Mouse (Mus musculus) left cerebral cortex, adult 9 months (tissue): ENCODE results near the gene Slc29a3.
A peak's percentile ranks its signal among the peaks of the same experiment; 100 is the strongest.

Experiments
- DNase-seq, 2 experiments: peaks; one replicate each; pipeline ENCODE4 v3.0.0; 2022; ENCODE audit warnings: low spot score in 2 of 2

Gene Slc29a3

DNA sequence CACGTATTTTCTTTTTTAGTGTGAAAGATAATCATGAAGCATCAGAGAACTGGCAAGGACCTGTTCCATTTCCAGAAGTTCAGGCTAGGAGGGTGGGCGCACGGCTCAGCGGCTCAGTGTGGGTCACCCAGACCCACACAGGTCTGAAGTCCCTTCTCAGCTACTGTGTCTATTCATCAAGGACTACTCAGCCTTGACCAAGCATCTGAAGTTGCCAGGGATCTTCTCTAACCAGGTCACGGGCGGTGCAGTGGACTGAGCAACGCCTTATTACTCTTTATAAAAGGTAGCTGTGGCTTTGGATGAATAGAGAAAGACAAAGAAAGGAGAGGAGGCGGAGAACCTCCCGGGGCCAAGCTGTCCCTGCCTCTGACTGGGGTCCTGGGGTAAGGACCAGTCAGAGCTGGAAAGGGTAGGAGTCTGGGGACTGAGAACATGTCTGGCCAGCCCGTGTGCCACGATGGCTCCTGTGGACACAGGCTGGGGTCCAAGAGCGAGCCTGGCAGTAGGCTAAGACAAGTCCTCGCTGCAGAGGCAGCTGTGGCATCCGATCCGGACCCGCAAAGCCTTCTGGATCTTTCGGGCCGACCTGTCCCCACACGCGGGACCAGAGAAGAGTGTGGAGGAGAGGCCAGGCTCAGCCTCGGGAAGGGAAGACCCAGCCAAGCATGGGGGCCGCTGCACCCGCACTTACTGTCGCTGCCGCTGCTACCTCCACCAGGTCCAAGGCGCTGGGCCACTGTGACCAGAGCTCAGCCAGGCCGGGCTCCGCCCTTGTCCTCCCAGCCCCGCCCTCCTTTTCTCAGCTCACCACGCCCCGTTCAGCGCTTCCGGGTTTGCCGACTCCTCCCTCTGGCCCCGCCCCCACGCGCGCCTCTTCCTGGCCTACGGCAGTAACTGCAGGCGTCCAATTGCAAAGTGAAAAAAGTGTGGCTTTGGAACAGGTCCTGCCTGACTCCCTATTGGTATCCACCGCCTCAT, at the start of gene Slc29a3:
Gene Slc29a3 (minus strand): TSS at position 755 of the 981 bp plus-strand sequence.
- DNase-seq = peak; percentile 79 to 95

DNA sequence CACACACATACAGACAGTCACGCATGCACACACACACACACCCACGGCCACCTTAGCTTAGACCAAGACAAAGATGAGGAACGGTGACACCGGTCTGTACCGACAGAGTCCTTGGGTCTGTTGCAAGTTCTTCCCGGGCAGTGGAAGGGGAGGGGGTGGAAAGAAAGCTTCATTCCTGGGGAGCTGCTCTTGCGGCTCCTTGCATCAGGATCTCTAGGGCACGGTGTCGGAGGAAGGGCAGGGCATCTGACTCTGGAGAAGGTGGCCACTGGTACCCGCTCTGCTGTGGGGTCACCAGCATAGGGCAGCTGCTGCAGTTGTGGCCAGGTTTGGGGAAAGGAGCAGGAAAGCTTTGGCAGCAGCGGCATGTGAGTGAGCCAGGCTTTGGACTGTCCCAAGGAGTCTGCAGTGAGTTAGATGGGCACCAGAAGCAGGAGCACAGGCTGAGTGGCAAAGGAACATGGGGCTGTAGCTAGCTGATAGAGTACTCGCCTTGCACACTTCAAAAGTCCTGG, 49.4 kb upstream of the Slc29a3 start:
- no peak for DNase-seq

DNA sequence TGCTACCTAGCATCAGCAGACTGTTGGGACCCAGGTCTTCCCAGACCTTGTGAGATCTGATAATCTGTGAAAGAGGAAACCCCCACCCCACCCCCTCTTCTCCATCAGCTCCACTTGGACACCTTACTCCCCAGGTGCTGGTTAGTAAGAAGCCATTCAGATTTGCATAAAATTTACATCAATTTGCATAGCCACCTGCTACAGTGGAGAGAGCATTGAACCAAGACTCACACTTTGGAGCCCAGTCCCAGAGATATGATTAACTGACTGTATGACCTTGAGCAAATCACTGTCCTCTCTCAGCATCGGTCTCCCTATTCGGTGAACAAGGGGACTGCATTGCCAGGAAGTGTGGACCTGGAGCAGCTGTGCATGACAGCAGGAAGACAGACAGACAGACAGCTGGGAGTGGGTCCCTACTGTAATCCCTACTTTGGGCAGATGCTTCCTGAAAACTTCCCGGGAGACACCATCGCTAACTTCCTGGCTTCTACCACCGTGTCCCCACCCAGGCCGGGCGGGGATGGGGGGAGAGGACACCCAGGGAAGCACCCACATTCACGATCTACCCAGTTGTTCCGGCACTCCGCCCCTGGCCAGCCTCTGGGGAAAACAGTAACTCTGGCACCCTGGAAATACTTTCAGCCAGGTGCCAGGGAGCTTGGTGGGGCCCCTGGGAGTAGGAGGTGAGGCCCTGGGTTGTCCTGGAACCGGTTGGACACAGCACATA, 48.7 kb upstream of the Slc29a3 start:
- DNase-seq = no peak

DNA sequence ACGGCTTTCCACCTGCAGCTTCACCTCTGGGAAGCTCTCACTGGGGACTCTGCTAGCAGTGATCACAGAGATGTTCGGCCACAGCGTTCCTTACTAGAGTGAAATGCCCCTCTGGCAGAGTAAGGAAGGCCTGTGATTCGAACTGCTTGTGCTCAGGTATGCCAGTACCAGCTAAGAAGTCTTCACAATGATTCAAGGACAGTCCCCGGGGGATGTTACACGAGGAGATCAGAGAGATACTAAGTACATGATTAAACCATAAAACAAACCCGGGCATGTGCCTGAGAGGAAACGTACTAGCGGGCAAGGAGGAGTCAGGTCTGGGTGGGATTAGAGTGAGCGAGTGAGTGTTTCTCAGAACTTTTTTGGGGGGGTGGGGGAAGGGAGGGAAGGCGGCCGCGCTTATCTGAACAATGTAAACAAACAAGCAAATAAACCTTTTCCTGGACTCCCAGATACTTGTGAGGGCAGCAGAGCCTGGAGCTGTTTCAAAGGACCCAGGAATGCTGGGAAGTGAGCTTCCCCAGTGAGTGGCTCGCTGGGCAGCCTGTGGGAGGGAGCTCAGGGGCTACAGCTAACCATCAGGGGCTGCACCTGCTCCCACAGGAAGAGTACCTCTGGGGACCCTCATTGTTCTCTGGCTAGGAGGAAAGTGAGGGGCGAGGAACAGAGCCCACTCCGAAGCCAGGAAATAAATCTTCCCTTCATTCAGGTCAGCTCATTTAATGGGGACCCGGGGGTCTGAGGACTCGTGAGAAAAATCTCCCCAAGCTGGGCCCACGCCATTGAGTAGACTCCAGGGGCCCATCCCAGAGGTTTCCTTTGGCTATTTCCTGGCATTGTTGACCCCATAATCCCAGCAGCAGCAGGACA, 47.9 kb upstream of the Slc29a3 start:
- DNase-seq = no peak

DNA sequence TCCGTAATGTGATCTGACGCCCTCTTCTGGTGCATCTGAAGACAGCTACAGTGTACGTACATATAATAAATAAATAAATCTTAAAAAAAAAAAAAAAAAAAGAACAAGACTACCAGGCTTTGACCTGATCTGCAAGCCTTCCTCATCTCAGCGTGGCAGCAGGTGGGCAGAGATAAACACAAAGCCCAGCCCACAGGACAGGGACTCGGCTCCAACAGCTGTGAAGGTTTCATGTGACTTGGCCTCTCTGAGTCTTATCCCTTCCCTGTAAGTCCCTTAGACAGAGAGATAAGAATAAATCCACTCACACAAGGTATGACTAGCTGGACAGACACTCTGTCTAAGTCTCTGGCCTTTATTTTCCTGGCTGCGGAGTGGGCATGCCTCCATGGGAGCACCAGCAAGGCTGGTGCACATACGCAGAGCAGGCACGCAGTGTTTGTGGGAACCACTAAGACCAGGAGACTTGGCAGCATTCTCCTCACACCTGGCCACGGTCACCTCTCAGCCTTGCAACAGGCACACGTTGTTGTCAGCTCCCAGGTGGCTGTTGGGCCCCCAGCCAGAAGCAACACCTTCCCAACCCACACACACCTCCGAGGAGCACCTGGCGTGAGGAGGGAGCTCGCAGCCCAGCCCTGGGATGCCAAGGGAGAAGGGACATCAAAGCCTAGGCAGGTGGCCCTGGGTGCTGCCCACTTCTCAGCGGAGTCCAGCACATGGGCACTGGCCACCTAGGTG, 45.3 kb upstream of the Slc29a3 start:
- DNase-seq = no peak

DNA sequence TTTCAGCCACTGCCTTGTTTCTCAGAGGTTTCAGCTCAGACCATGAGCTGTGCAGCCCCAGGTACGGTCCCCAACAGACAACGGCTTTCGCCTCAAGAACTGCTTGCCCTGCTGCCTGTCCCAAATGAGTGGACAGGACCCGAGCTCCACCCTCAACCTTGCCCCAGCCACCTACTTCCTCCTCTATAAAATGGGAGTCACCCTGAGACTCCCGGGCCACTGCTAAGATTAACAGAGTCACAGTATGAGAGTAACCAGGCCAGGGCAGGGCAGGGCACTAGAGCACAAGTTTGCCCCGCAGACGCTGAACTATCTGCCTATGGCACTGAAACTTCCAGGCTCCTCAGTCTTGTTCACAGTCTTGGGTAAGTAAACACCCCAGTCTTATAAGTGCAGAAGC, 43.9 kb upstream of the Slc29a3 start:
- no peak for DNase-seq

DNA sequence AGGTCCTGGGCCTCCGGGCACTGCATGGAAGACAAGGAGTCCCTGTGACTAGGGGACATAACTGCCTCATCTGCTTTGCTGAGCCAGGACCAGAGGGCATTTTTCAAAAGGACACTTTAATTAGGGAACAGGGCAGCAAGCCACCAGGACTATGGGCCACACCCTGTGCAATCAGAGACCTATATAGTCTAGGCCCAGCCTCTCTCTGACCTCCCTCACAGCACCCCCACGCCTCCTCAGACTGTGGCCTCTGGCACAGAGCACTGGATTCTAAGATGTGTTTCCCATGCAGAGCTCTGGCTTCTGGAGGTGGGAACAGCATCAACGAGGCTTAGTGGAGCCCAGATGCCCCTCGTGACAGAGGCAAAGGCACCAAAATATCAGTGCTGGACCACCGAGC, 43.4 kb upstream of the Slc29a3 start:
- DNase-seq = no peak

DNA sequence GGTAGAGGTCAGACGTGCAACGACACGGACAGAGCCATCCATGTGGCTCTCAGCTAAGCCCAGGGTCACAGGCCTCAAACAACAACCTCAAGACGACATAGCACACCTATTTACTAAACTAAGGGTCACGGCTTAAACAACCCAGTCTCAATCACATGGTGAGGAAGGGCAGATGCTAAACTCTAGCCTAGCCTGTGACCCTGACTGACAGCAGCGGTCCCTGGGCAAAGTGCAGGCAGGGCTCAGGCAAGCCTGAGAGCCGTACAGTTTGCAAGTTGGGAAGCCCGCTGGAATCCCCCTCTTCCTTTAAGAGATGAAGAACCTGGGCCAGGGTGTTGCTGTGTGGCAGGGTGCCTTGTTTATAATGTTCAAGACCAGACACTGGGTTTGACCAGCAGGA, 42.2 kb upstream of the Slc29a3 start:
- DNase-seq = no peak

DNA sequence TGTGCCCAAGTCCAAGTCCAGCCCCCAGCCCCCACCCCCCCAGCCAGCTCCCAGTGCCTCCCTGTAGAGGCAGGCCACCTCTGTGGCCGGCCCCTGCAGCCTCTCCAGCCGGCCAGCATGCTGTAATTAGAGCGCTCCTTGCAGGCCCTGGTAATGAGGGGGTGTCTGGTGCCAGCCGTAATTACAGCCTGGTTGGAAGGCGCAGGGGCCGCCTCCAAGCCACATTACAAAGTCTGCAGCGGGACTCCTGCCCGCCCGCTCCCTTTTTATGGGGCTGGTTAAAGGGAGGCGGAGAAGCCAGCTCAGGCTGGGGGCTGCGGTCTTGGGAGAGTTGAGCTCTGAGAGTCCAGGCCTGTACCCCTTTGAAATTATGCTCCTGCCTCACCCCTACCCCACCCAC, 41.8 kb upstream of the Slc29a3 start:
- peak in 1 of 2 experiments; percentile 21 for DNase-seq

DNA sequence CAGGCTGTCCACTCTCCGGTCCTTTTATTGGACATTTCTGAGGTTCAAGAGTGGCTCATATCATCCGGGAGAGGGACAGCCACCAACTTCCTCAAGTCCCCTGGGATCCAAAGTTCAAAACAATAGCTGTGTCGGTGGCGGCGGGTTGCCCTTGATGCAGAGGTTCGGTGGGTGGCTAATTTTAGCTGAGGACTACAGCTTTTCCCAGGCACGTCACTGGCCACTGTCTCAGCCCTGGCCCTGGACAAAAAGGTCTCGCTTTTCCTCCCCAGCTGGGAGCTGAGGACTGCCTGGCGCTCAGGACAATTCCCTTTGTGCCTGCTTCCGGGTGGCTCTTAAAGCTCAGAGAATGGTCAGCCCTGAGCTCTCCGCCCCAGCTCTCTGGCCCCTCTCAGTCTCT, 40.2 kb upstream of the Slc29a3 start:
- no peak for DNase-seq

DNA sequence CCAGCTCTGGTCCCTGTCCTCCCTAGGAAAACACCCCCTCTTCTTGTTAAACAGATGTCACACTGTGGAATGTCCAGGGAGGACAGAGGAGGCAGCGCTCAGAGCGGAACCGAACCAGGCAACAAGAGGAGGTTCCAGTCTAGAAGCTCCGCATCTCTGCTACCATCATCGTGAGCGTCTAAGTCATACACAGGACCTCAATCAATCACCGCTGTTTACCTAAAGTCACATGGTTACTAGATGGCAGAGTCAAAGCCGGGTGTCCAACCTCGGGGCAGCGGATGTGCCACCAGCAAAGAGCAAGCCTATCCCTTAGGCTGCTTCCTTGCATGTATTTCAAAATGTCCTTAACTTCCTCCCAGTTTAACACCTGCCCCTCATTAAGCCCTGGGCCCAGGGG, 39.8 kb upstream of the Slc29a3 start:
- no peak for DNase-seq

DNA sequence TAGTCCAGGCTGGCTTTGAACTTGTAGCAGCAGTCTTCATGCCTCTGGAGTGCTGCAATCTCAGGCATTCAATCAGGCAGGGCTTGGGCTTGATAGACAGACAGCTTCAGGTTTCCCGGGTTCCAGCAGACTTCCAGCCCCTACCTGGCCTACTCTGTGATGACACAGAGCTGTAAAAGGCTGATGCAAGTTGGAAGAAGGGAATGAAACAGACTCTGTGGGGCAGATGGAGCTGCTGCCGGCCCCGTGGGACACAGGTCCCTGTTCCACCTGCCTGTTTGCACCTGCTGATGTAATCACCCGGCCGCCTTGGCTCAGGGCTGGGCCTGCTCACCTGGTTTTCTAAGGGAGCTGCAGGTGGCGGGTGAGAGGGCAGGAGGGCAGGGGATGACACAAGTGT, 38.3 kb upstream of the Slc29a3 start:
- no peak for DNase-seq

DNA sequence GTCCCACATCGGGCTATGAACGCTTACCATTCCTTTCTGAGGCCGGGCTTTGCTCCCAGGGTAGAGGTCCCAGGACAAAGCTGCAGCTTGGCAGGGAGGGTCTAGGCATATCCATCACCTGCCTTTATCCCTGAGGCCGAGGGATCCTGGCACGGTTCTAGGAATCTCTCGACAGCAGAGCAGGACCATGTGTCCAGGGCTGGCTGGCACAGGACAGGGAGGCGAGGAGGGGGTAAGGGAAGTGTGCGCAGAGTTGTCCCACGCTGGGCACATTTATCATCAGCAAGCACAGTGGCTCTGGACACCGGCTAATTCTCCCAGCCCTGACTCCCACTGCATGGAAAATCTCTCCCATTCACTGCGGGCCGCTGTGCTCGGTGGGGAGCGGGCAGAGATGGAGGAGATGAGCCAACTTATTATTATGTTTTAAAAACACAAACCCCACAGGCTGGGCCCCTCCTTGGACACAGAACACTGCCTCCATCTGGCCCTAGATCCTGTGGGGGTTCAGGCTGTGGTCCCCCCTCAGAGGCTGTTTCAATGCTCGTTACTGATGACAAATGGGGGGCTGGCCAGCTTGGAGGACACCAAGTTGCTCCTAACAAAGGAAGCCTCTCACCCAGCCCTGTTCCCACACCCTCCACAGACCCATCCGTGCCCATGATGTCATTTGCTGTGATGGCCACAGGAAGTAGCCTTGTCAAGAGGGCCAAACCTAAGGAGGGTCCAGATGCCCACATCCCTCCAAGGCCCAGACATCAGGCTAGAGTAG, 34.9 kb upstream of the Slc29a3 start:
- peak in 1 of 2 experiments; percentile 12 for DNase-seq

DNA sequence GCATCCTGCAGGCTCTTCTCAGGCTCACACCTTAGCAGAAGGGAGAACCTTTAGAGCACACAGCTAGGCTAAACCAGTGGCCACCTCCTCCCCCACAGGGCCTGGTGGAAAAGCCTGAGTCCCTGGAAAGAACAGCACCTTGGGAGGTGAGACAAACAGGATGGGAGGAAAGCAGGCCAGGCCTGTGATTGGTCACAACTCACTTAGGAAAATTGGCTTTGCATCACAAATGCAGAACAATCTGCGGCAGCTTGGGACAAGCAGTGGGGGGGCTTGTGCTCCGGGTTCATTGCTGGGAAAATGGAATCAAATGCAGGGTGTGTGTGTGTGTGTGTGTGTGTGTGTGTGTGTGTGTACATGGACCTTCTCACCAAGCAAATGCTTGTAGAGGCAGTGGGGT, 31.0 kb upstream of the Slc29a3 start:
- no peak for DNase-seq

DNA sequence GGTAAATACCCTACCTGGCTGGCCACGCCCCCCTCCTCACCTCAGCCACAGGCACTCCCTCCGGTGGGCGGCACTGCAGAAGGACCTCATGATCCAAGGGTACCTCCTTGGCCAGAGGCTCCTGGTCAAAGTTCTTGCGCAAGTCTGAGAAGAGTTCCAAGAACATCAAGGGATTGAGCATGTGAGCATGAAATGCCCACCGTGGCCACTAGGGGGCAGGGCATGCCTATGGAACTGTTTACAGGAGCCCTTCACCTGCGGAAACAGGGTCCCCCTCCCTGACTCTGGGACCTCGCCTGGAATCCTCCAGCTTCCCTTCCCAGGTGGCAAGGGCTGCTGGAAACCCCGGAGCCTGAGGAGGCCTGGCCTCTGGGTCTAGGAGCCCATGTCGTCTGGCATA, 27.0 kb upstream of the Slc29a3 start:
- DNase-seq = peak in 1 of 2 experiments; percentile 73

DNA sequence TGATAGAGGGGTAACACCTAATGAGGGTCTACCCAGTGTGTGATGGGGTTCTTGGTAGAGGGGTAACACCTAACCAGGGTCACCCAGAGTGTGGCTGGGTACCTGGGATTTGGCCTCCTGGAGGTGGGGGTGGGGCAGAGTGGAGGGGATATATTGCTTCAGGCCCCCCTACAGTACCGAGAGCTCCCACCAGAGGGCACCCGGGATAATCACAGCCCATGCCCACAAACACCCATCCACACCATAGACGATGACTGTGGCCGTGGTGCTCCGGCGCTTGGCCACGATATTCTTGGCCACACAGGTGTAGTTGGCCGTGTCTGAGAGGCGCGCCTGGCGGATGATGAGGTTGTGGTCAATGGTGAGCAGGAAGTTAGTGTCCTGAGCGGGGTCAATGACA, 25.9 kb upstream of the Slc29a3 start:
- DNase-seq = peak in 1 of 2 experiments; percentile 36

DNA sequence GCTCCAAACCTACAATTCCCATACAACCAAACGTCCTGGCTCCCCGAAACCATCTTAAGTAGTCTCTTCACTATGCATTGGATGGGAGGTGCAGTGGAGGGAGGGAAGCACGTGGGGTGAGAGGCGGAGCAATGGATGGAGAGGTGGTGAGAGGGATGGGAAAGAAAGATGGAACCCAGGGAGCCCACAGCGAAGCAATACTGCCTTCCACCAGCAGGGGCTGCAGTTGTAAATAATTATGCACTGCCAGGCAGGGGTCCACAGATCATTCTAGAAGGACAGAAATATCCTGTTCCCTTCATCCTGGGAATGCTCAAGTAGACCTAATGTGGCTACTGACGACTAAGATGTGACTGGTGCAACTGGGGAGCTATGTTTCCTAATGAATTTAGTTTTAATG, 22.9 kb upstream of the Slc29a3 start:
- no peak for DNase-seq

DNA sequence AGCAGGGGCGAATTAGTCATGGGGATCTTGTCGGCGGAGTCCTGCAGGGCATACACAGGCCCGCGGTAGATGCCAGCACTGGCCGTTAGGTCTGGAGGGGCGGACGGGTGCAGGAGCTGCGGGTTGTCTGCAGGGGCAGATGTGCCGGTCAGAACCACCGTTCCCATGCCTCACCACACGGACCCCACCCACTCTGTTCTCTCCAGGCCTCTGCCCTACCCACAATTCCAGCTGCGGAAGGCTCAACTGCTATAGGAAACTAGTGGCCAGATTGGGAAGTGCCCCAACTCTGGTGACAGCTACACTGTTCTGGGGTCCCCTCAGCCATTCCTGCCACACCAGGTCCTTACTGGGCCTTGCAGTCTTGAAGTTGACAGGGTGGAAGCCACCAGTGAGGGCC, 22.0 kb upstream of the Slc29a3 start:
- DNase-seq = no peak

DNA sequence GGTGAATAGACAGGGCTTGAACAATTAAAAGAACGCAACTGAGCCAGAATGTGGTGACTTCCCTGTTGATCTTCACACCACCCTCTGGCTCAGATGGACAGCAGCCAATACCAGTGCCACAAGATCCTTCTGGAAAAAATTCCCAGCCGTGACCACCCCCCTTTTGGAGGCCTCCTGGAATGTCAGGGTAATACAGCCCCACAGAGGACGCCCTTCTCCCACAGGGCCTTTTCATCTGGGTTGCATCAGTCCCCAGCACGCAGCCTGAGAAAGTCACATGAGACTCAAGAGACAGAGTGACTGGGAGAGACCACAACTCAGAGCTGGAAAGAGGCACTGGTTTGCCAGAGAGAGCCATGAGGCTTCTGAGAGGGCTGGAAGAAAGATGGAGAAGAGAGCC, 18.3 kb upstream of the Slc29a3 start:
- DNase-seq = no peak

DNA sequence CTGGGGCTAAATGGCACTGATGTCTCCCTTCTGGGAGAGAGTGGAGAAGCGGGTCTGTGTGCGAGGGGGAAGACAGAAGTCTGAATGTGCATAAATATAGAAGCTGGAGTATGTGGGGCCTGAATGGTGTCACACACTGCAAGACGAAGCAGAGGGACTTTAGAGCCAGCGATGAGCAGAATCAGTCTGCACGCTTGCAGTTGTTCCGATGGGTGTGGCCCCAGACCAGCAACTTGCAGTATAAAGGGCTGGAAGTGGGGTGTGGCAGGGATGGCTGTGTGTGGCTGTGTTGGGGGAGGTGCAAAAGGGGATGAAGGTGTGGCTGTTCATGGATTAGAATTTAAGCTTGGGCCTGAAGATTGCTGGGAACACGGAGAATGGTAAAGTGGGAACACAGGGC, 16.0 kb upstream of the Slc29a3 start:
- no peak for DNase-seq
